Mouse (Mus musculus) cerebellum, adult 11 months (tissue): ENCODE results near the gene Naa16.
A peak's percentile ranks its signal among the peaks of the same experiment; 100 is the strongest.

ENCODE experiments used
- DNase-seq: peaks from one replicate; pipeline ENCODE4 v3.0.0; 2022

The Naa16 gene

DNA sequence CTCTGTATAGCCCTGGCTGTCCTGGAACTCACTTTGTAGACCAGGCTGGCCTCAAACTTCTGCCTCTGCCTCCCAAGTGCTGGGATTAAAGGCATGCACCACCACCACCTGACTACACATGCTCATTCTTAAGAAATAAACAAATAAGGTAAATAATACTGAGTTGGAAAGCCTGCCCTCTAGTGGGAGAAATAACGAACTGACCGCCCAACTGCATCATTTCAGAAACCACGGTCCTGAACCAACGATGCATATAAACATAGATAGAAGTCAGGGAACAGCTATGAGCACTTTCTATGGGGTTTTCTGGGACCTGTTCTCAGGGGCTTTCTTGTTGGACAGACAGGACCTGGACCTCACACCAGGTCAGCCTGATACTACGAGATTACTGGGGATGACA is 63.5 kb downstream of the Naa16 start:
- peak; percentile 37 for DNase-seq

DNA sequence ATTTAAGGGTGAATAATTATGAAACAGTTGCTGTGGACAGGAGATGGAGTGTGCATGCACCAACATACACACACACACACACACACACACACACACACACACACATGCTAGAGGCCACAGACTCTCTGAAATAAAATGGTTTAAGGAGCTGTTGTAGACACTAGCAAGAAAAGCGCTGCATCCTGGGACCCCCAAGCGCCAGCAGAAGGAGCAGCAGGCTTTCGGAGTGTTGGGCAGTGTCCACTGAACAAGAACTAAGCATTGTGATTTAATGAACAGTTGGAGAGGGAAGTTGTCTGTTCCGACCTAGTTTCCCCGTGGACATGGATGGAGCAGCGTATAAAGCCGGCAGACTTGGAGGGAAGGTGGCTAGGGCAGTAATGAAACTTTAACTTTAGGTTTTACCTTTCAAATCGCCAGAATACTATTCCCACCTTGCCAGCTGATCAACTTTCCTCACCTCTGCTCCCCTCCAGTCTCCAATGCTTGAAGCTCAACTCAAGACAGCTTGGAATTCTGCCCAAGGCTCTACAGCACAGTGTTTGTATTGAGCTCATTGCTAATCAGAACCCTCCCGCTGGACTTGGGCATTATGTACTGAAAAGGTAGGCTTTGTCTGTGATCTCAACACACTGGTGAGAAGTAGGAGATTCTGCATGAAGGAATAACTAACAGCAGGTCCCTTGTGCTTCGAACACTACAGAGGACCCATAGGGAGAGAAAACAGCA is 66.3 kb downstream of the Naa16 start:
- no peak for DNase-seq

DNA sequence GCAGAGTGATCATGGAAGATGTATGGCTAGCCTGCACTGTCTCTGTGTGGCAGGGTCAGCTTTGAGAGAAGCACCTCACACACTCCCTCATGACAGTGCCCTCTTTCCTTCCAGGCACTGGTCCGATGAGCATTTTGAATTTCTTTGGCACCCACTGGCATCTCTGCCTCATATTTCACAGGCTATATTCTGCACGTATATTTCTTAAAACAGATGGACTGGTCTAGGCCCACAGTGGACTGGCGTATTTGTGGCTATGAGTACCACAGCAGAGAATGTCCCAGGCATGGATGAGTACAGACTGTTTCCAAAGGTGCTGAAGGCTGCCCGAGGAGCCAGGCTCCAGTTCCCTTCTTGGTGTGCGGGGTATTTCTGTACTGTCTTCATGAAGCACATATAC is 68.7 kb downstream of the Naa16 start:
- DNase-seq: no peak

GRCm38 (mm10) chr14:79321152-79321551 is 69.4 kb downstream of the Naa16 start:
- DNase-seq: no peak

DNA sequence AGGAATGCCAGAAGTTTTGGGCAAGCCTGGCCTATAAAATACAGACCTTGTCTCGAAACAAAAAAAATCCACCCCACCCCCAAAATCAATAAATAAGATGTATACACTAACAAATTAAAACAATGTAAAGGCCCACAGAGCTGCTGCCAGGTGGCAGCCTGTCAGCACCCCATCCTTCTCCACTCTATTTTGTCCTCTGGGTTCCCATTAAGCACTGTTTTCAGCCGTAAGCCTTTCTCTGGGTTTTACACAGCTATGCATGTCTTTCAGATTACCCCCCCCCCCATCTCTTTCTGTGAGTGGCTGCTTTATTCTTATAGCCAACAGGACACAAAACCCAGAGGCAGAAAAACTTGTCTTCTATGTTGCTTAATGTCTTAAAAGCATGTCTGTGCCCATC is 73.0 kb downstream of the Naa16 start:
- no peak for DNase-seq

- DNase-seq: no peak
These were observed 74.7 kb downstream of the Naa16 start for GRCm38 (mm10) chr14:79315877-79316276.

GRCm38 (mm10) chr14:79314245-79315010 is 76.2 kb downstream of the Naa16 start:
- no peak for DNase-seq

GRCm38 (mm10) chr14:79313439-79314175 is 77.0 kb downstream of the Naa16 start:
- no peak for DNase-seq

- no peak for DNase-seq
These were observed 77.9 kb downstream of the Naa16 start for GRCm38 (mm10) chr14:79312719-79313118.

DNA sequence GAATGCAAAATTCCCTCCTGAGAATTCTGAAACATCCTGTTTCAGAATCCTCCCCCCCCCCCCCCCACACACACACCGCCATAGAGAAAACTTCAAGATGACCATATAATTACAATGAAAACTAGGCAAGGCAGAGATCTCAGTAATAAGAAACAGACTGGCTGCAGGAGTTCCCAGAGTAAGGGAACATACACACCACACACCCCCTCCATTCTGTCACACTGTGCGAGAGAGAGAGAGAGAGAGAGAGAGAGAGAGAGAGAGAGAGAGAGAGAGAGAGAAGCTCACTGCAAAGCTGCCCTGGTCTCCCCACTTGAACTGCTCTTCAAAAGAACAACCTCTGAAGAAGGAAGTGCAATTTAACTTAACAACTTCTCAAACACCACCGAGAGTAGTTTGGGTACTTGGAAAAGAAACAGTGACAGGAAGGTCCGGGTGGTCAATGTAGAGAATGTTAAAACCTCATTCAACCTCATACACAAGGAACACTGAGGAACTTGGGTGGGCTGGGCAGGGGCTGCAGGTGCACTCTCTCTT is 78.6 kb downstream of the Naa16 start:
- DNase-seq: no peak

DNA sequence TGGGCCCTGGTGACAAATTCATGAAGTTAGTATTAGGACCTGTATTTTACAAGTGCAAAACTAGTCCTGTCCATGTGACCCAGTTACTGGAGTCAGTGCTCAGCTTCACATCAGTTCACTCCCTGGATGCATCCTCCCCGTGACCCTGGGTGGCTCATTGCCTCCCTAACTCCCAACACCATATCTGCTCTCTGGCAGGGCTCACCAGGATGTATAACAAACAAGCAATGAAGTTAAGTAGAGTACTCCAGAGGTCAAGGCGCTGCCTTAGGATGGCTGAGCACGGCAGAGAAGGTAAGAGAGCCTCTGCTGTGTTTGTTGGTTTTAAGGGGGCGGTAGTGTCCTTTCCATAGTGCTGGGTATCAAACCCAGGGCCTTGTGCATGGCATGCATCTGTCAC is 81.5 kb downstream of the Naa16 start:
- no peak for DNase-seq

DNA sequence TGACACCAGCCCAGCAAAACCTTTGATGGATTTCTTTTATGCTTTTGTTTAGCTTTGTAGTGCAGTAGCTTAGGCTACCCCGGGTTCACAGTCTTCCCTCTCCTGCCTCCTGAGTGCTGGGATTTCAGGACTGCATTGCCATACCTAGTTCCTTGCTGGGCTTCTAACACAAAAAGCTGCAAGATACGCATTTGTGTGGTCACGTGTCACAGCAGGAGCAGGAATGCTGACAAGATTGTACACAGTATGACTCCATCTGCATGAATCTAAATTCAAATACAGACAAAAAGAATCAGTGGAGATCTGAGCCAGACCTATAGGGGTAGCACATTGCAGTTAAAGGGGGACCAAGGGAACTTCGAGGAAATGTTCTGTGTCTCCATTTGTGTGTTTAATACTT is 82.2 kb downstream of the Naa16 start:
- no peak for DNase-seq

DNA sequence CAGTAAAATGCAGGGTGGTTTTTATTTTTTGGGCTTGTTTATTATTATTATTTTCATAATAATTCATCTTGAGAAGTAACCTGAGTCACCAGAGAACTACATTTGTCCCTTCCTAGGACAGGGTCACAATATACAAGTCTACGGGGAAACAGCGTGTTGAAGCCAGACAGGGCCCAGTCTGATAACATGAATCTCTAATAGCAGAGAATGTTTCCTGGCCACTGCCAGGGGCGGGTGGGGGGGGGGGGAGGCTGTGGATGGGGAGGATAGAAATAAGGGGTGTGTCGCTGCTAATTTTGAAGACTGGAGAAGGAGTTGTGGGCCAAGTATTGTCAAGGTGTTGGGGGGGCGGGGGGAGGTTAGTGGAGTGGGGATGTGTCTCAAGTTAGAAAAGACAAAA is 82.7 kb downstream of the Naa16 start:
- no peak for DNase-seq

DNA sequence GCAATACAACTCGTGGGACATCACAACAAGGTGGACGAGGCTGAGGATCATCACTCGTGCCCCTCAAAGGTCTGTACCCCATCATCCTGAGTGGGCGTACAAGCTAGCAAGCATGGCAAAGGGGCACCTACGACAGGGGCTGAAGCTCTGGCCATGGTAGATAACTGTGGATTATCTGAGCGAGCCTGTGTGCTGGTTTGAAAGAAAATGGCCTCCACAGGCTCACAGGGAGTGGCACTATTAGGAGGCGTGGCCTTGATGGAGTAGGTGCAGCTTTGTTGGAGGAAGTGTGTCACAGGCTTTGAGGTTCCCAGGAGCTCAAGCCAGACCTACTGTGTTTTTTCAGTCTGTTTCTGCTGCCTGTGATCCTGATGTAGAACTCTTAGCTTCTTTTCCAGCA is 83.4 kb downstream of the Naa16 start:
- no peak for DNase-seq

GRCm38 (mm10) chr14:79304873-79305464 is 85.6 kb downstream of the Naa16 start:
- DNase-seq: no peak

DNA sequence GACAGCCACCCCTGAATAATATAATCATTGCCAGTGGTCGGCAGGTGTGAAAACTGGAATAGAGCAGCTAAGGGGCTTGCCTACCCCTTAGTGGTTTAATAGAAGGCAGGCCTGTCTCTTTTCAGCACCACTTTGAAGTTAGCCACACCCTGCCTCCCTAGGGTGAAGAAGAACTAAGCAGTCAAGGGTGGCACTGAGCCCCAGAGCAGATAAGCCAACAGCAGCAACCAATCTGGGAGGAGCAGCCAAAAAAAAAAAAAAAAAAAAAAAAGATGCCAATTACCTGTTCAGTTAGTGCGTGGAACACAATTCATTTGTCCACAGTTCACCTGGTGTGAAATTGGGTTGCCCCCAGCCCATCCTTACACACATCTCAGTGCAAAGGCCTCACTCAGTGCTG is 87.4 kb downstream of the Naa16 start:
- DNase-seq: no peak

GRCm38 (mm10) chr14:79301466-79301875 is 89.1 kb downstream of the Naa16 start, which contains the start of gene Rgcc:
Gene Rgcc (minus strand): TSS chr14:79301645.
- DNase-seq: peak; percentile 94

DNA sequence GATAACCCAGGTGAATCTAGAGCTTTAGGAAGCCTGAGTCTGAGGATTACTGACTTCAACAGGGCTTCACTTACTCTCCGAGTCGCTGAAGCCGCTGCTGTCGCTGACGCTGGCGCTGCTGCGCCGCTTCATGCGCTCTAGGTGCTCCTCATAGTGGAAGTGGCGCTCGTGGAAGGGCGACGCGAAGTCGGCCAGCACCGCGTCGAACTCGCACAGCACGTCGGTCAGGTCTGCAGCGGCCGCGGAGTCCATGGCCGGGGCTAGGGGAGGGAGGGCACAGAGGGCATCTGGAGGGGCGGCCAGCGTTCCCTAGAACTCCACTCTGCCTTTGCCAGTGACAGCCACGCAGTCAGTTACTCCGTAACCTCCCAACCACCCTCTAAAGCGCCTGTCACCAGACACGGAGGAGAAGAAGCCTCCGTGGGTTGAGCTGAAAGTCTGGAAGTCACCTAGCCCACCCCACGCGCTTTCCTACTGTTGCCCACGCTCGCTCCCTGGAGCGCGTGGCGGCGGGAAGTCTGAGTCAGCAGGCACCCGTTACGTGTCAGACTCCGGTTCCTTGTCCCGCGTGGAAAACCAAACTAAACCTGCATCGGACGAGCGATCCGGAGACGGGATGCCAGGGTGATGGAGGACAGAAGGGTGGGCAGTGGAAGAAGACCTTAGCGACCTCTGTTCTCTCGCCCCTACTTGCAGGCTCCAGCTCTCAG is 89.8 kb downstream of the Naa16 start:
- DNase-seq: peak; percentile 28

GRCm38 (mm10) chr14:79299796-79300195 is 90.8 kb downstream of the Naa16 start:
- DNase-seq: no peak

GRCm38 (mm10) chr14:79299230-79299629 is 91.3 kb downstream of the Naa16 start:
- no peak for DNase-seq

DNA sequence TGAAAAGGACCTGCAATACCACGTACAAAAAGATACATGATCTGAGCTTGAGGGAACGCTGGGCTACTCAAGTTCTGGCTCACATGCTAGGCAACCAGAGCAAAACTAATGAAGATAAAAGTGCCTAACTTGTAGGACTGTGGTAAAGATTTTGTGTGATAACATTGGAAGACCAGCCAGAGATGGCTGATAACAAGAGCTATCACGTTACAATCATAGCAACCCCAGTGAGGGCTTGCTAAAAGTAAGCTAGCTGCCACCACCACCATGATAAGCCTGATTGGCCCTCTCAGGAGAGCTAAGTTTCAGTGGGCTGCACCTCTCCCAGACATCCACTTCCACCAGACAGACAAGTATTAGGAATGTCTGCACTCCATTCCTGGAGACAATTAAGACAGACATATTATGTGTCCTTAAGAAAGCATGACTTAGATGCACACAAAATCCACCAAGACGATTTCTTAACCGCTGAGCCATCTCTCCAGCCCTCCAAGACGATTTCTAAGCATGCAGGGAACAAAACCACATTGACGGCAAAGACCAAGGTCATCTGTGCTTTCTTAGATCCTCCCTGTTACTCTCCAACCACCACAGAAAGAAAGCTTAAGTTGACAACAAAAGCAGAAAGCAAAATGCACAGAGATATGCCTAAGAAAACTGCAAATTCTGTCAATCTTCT is 92.1 kb downstream of the Naa16 start:
- DNase-seq: no peak

GRCm38 (mm10) chr14:79296836-79297235 is 93.7 kb downstream of the Naa16 start:
- DNase-seq: no peak
